Mouse (Mus musculus) liver, embryonic 15.5 days (tissue): Measurements from ENCODE around the gene Lemd2. TPM values are rescaled to one million over a fixed set of nuclear protein-coding genes. Genes with fewer than 3 reads are reported as not detected.

Experiments used
- ATAC-seq: fragments of 200-750 bp; cut with Nextera tagmentation; 2 replicates; pipeline ENCODE4 v1.8.0; 2017; ENCODE audit warnings: moderate number of reproducible peaks, mild to moderate bottlenecking, moderate library complexity; ENCODE audit not compliant: insufficient read depth
- H3K27ac ChIP-seq: fragments of 300-500 bp; sonication (generic); replicated peaks from 2 replicates; pipeline ENCODE4 v1.5.1; 2015; ENCODE audit warnings: mild to moderate bottlenecking, inconsistent platforms
- H3K27me3 ChIP-seq: fragments of 300-500 bp; sonication (generic); 2 replicates; pipeline ENCODE4 v1.6.1; 2015; ENCODE audit warnings: mild to moderate bottlenecking, inconsistent platforms
- H3K36me3 ChIP-seq: fragments of 300-500 bp; sonication (generic); replicated peaks from 2 replicates; pipeline ENCODE4 v1.6.1; 2015; ENCODE audit warnings: moderate library complexity, mild to moderate bottlenecking, inconsistent platforms
- H3K4me1 ChIP-seq: fragments of 300-500 bp; sonication (generic); replicated peaks from 2 replicates; pipeline ENCODE4 v1.6.1; 2015; ENCODE audit warnings: inconsistent platforms
- H3K4me2 ChIP-seq: fragments of 300-500 bp; sonication (generic); 2 replicates; pipeline ENCODE4 v1.6.1; 2015; ENCODE audit warnings: moderate library complexity, mild to moderate bottlenecking, inconsistent platforms
- H3K4me3 ChIP-seq: fragments of 300-500 bp; sonication (generic); replicated peaks from 2 replicates; pipeline ENCODE4 v1.5.1; 2015; ENCODE audit warnings: mild to moderate bottlenecking, inconsistent platforms
- H3K9ac ChIP-seq: fragments of 300-500 bp; sonication (generic); 2 replicates; pipeline ENCODE4 v1.6.1; 2015; ENCODE audit warnings: moderate library complexity, mild to moderate bottlenecking, inconsistent platforms
- H3K9me3 ChIP-seq: fragments of 300-500 bp; sonication (generic); replicated peaks from 2 replicates; pipeline ENCODE4 v1.6.1; 2016; ENCODE audit warnings: inconsistent platforms
- WGBS: fragments of 180-500 bp; shearing (Covaris S2); methylation state at CpG from one replicate; pipeline ENCODE4 v1.1.7; 2015; ENCODE audit warnings: mixed read lengths; ENCODE audit not compliant: insufficient replicate concordance; 5-methylcytosine and 5-hydroxymethylcytosine counted together
- polyA plus RNA-seq: library from polyadenylated mRNA; unstranded; fragments of >200 nt; fragmentation: Nextera tagmentation; extraction: Ambion mirVana; gene quantifications from 2 replicates; pipeline ENCODE4 v1.2.1, GENCODE M21; 2015

Lemd2 gene
- polyA plus RNA-seq, 1 experiment from 2014 or later, result 4.4 TPM

- H3K27me3 ChIP-seq, result no peaks in the 10 kb centered on the region
- H3K4me3 ChIP-seq, result no peak overlapping the region
- no peaks in the 10 kb centered on the region for H3K9me3 ChIP-seq
- H3K27ac ChIP-seq, result no peak overlapping the region
- no peak overlapping the region for H3K4me2 ChIP-seq
- H3K4me1 ChIP-seq, result no peaks in the 10 kb centered on the region
- H3K9ac ChIP-seq, result no peak overlapping the region
- ATAC-seq, result no peak
- 73% methylated on average over 10 of the region's 10 CpGs for WGBS
- no peaks in the 10 kb centered on the region for H3K36me3 ChIP-seq
Observed at GRCm38 (mm10) chr17:27225801-27226200, 21.5 kb upstream of the Lemd2 start.

GRCm38 (mm10) chr17:27223821-27224220 lies 19.6 kb upstream of the Lemd2 start:
- no peak for ATAC-seq
- Histone ChIP-seq H3K9me3 (no peaks in the 10 kb centered on the region), H3K36me3 (no peaks in the 10 kb centered on the region), H3K27ac (no peak overlapping the region), H3K9ac (no peak overlapping the region), H3K4me2 (no peak overlapping the region), H3K27me3 (no peaks in the 10 kb centered on the region), H3K4me1 (no peaks in the 10 kb centered on the region), H3K4me3 (no peak overlapping the region)
- WGBS, result 68% methylated on average over 6 of the region's 6 CpGs

- H3K27me3 ChIP-seq, result no peaks in the 10 kb centered on the region
- H3K4me2 ChIP-seq, result no peak overlapping the region
- 70% methylated on average over 16 of the region's 16 CpGs for WGBS
- no peak for ATAC-seq
- H3K4me1 ChIP-seq, result no peaks in the 10 kb centered on the region
- no peaks in the 10 kb centered on the region for H3K9me3 ChIP-seq
- H3K36me3 ChIP-seq, result no peaks in the 10 kb centered on the region
- H3K9ac ChIP-seq, result no peak overlapping the region
- H3K27ac ChIP-seq, result no peak overlapping the region
- H3K4me3 ChIP-seq, result no peak overlapping the region
Observed at GRCm38 (mm10) chr17:27221562-27221961, 17.3 kb upstream of the Lemd2 start.

DNA sequence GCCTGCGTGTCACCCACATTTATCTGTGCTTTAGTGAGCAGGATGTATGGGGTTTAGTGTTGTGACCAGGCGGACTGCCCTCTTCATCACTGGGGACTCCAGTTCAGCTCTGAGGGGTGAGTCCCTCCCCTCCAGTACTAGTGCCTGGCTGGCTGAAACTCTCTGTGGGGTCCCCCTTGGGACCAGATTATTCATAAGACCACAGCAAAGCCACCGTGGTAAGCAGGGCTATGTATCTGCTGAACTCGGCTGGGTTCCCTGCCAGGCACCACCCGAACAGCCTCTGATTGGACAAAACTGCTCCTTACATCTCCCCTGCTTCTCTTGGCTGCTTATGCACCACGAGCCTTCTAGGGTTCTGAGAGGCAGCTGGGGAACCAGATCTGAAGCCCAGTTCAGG lies 14.6 kb upstream of the Lemd2 start:
- no peak for ATAC-seq
- WGBS, result 40% methylated on average over 6 of the region's 6 CpGs

DNA sequence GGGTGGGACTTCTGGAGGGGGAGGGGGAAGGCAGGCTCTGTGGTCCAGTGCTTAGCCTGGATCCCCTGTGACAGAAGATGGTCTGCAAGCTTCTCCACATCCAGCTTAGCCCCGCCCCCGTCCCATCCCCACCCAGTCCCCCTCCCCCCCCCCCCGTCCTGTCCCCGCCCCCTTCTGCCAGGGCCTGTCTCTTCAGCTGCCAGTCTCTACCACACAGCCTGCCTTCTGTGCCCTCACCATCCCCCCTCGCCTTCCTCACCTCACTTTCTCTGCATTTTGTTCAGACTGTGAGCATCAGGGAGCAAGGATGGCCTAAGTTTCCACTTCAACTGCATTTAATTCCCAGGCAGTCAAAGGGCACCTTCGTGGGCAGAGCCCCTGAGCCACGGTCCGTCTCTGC lies 14.1 kb upstream of the Lemd2 start:
- Histone ChIP-seq H3K4me3 (no peak overlapping the region), H3K4me1 (no peaks in the 10 kb centered on the region), H3K27ac (no peak overlapping the region), H3K9me3 (no peaks in the 10 kb centered on the region), H3K4me2 (no peak overlapping the region), H3K9ac (no peak overlapping the region), H3K27me3 (no peaks in the 10 kb centered on the region; the same call in 1 of the 2 replicates), H3K36me3 (no peaks in the 10 kb centered on the region)
- 42% methylated on average over 8 of the region's 8 CpGs for WGBS
- ATAC-seq, result no peak

More for the DNA sequence above, 14.6 kb upstream of the Lemd2 start:
- Histone ChIP-seq H3K4me3 (no peak overlapping the region), H3K4me1 (no peaks in the 10 kb centered on the region), H3K27ac (no peak overlapping the region), H3K9ac (no peak overlapping the region), H3K4me2 (no peak overlapping the region), H3K27me3 (no peaks in the 10 kb centered on the region; the same call in 1 of the 2 replicates), H3K9me3 (no peaks in the 10 kb centered on the region), H3K36me3 (no peaks in the 10 kb centered on the region)

DNA sequence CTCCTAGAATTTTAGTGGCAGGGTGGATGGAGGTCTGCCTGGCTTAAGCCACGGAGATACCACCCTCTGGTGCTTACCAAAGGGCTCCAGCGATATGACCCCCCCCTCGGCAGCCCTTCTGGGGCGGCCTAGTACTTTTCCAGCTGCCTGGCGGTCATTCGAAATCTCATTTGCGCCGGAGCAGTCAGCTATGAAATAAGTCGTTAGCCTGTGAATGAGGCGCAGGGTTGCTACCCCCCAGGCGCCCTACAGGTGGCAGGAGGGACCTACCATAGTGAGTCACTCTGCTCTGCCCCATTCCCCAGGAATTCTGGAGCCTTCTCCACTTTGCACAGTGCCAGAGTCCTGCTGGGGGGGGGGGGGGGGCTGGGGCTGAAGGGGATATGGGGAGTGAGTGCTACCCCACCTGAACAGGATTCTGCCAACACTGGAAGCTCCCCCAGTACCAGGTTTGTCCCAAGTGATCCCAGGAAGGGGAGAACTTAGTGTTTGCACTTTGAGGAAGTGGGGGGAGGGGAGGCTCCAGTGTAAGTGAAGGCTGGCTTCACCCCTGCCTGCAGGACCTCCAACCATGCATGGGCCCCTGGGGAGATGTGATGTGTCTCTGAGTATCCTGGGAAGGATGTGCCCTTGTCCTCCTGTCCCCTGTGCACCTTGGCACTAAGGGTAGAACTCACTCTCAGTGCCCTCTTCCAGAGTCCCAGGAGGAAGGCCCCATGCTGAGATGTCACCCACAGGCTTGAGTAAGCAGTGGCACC lies 8.7 kb upstream of the Lemd2 start:
- H3K27ac ChIP-seq, result no peak overlapping the region
- no peak overlapping the region for H3K4me3 ChIP-seq
- no peaks in the 10 kb centered on the region for H3K36me3 ChIP-seq
- WGBS, result 23% methylated on average over 11 of the region's 11 CpGs
- no peak overlapping the region for H3K9ac ChIP-seq
- peaks cover 11% of the 10 kb centered on the region for H3K27me3 ChIP-seq
- H3K4me1 ChIP-seq, result no peaks in the 10 kb centered on the region; the same call in 1 of the 2 replicates
- no peaks in the 10 kb centered on the region for H3K9me3 ChIP-seq
- ATAC-seq, result no peak
- H3K4me2 ChIP-seq, result peak overlapping the region; percentile 37

- Histone ChIP-seq H3K4me2 (no peak overlapping the region), H3K4me1 (no peaks in the 10 kb centered on the region; the same call in 1 of the 2 replicates), H3K36me3 (no peaks in the 10 kb centered on the region), H3K9ac (no peak overlapping the region), H3K27ac (no peak overlapping the region), H3K4me3 (no peak overlapping the region), H3K9me3 (no peaks in the 10 kb centered on the region), H3K27me3 (peaks cover 19% of the 10 kb centered on the region)
- WGBS, result 56% methylated on average over 6 of the region's 6 CpGs
- no peak for ATAC-seq
Observed at GRCm38 (mm10) chr17:27212006-27212405, 7.7 kb upstream of the Lemd2 start.

- 37% methylated on average over 11 of the region's 11 CpGs for WGBS
- Histone ChIP-seq H3K27ac (no peak overlapping the region), H3K9me3 (no peaks in the 10 kb centered on the region), H3K36me3 (peaks cover 3% of the 10 kb centered on the region; the same call in 1 of the 2 replicates), H3K4me1 (peaks cover 21% of the 10 kb centered on the region), H3K4me3 (no peak overlapping the region), H3K4me2 (no peak overlapping the region), H3K27me3 (peaks cover 26% of the 10 kb centered on the region; the same call in 1 of the 2 replicates), H3K9ac (no peak overlapping the region)
- no peak for ATAC-seq
Observed at GRCm38 (mm10) chr17:27207113-27207707, 2.9 kb upstream of the Lemd2 start.

GRCm38 (mm10) chr17:27203358-27204074 lies 753 bp downstream of the Lemd2 start:
- Histone ChIP-seq H3K9ac (peak overlapping the region; percentile 97), H3K27ac (peak overlapping the region; percentile 93), H3K9me3 (no peaks in the 10 kb centered on the region), H3K4me2 (peak overlapping the region; percentile 96), H3K4me3 (peak overlapping the region; percentile 94), H3K4me1 (peaks cover 46% of the 10 kb centered on the region), H3K27me3 (peaks cover 17% of the 10 kb centered on the region; the same call in 1 of the 2 replicates), H3K36me3 (peaks cover 37% of the 10 kb centered on the region)
- peak; percentile 66 for ATAC-seq
- WGBS, result under 1% methylated on average over 68 of the region's 74 CpGs

DNA sequence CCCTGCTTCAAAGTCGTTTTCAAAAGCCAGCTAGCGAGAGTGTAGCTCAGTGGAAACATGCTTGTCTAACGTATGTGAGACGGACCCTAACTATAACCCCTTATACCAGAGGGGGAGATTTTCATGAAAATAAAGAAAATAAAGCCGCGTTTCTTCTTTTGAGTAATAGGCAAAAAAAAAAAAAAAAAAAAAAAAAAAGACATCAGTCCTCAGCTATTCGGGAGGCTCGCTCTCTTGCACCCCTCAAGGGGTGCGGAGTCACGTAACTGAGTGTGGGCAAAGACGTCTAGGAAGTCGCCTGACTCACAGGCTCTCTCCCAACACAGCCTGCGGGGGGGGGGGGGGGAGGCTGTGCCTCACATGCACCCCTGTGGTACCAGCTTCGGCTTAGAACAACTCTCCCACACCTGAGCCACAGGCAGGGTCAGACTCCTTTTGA lies 1.3 kb downstream of the Lemd2 start:
- Histone ChIP-seq H3K27ac (peak overlapping the region; percentile 93), H3K4me3 (peak overlapping the region; percentile 94), H3K9ac (peak overlapping the region; percentile 97), H3K36me3 (peaks cover 42% of the 10 kb centered on the region), H3K4me1 (peaks cover 46% of the 10 kb centered on the region), H3K9me3 (no peaks in the 10 kb centered on the region), H3K4me2 (peak overlapping the region; percentile 96), H3K27me3 (peaks cover 15% of the 10 kb centered on the region; the same call in 1 of the 2 replicates)
- WGBS, result 39% methylated on average over 14 of the region's 14 CpGs
- no peak for ATAC-seq

DNA sequence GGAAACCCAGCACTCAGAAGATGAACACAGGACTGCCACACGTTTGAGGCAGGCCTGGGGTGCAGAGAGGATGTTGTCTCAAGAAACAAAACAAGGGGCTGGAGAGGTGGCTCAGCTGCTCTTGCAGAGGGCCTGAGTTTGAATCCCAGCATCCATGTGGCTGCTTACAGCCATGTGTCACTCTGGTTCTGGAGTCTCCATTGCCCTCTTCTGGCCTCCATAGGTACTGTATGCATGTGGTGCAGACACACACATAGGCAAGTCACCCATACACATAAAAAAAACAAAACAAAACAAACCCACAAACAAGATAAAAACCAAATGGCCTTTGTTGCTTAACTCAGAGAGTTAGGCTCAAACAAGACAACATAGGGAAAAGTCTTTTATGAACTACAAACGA lies 2.3 kb downstream of the Lemd2 start:
- Histone ChIP-seq H3K36me3 (peaks cover 51% of the 10 kb centered on the region), H3K27me3 (peaks cover 7% of the 10 kb centered on the region; the same call in 1 of the 2 replicates), H3K9me3 (no peaks in the 10 kb centered on the region), H3K4me2 (no peak overlapping the region), H3K27ac (no peak overlapping the region), H3K4me3 (no peak overlapping the region), H3K4me1 (peaks cover 48% of the 10 kb centered on the region), H3K9ac (no peak overlapping the region)
- no peak for ATAC-seq
- 74% methylated on average over 2 of the region's 2 CpGs for WGBS
